In genomic region chr11:11876366-11876765, GRCm38 (mm10) we compare ENCODE assay signal across 22 mouse cellular contexts. TPM values are rescaled to one million over a fixed set of nuclear protein-coding genes. Genes with fewer than 3 reads are reported as not detected.
DNase-seq lines count a peak whose midpoint lies in the region; ATAC-seq lines count a peak whose summit lies in the region.
"Had no signal": no experiment of that assay in that cellular context is flagged by ENCODE, and none has a peak within 500 bp of the region (broad histone marks: within the 10 kb centered on the region; RNA-seq: fewer than 3 reads in every experiment).

No protein-coding gene starts in this region.

- peaks cover 58% of the 10 kb centered on the region for H3K27me3 ChIP-seq in forebrain, embryonic 10.5 days (ENCODE audit: poor library complexity, severe bottlenecking)
- 0 out of 2 replicates have a peak, but pooled peaks cover 3% of the 10 kb centered on the region for H3K27me3 ChIP-seq in forebrain, embryonic 13.5 days
- no peaks in the 10 kb centered on the region for H3K27me3 ChIP-seq in heart, embryonic 15.5 days
- no peaks in the 10 kb centered on the region for H3K27me3 ChIP-seq in limb, embryonic 10.5 days (ENCODE audit: low read depth, poor library complexity, severe bottlenecking)
- H3K27me3 ChIP-seq: hindbrain, embryonic 15.5 days had no signal

- no peak overlapping the region for H3K4me2 ChIP-seq in forebrain, embryonic 13.5 days
- H3K4me2 ChIP-seq in heart, embryonic 15.5 days: no peak overlapping the region
- H3K4me2 ChIP-seq: hindbrain, embryonic 15.5 days; liver, embryonic 11.5 days had no signal

- ATAC-seq in forebrain, embryonic 13.5 days: no peak
- ATAC-seq in heart, embryonic 15.5 days (replicated peaks; ENCODE audit: insufficient number of reproducible peaks, insufficient read depth, low FRiP score, low read depth): no peak
- ATAC-seq: forebrain, embryonic 16.5 days; intestine, embryonic 16.5 days had no signal

- H3K4me3 ChIP-seq in forebrain, embryonic 10.5 days: no peak overlapping the region
- no peak overlapping the region for H3K4me3 ChIP-seq in forebrain, embryonic 13.5 days
- no peak overlapping the region for H3K4me3 ChIP-seq in heart, embryonic 15.5 days
- no peak overlapping the region for H3K4me3 ChIP-seq in limb, embryonic 10.5 days
- H3K4me3 ChIP-seq: hindbrain, embryonic 15.5 days; left cerebral cortex, adult 2 months; midbrain, embryonic 10.5 days had no signal

- no peaks in the 10 kb centered on the region for H3K36me3 ChIP-seq in forebrain, embryonic 10.5 days (replicated peaks)
- H3K36me3 ChIP-seq in forebrain, embryonic 13.5 days (ENCODE audit: poor library complexity, severe bottlenecking): no peaks in the 10 kb centered on the region
- H3K36me3 ChIP-seq in heart, embryonic 15.5 days: no peaks in the 10 kb centered on the region
- no peaks in the 10 kb centered on the region for H3K36me3 ChIP-seq in limb, embryonic 10.5 days
- H3K36me3 ChIP-seq: hindbrain, embryonic 15.5 days; midbrain, embryonic 10.5 days had no signal

- no peak for DNase-seq in forebrain, embryonic 10.5 days (ENCODE audit: extremely low spot score, low spot score)
- DNase-seq in heart, adult 8-10 months (ENCODE audit: low spot score): no peak
- DNase-seq in MEL-GATA-1-ER (ENCODE audit: extremely low read depth, low read depth): peak; percentile 47
- no peak for DNase-seq in limb, embryonic 10.5 days (ENCODE audit: low spot score)
- DNase-seq in right cerebral cortex, postnatal 25 days: no peak
- no peak for DNase-seq in cerebellum, adult 9-11 months
- DNase-seq: adrenal gland, postnatal 36 days; cerebellum, adult 11-12 months; cerebellum, postnatal 25 days; kidney, postnatal 4 days; layer of hippocampus, adult 9-11 months; lung, adult 18-20 months; lung, postnatal 14 days; thymus, postnatal 25 days had no signal

- H3K9me3 ChIP-seq in forebrain, embryonic 10.5 days: no peaks in the 10 kb centered on the region
- H3K9me3 ChIP-seq in forebrain, embryonic 13.5 days (replicated peaks): no peaks in the 10 kb centered on the region
- H3K9me3 ChIP-seq in heart, embryonic 15.5 days (replicated peaks): no peaks in the 10 kb centered on the region
- H3K9me3 ChIP-seq in limb, embryonic 10.5 days (replicated peaks): no peaks in the 10 kb centered on the region
- H3K9me3 ChIP-seq: hindbrain, embryonic 15.5 days; midbrain, embryonic 10.5 days had no signal

- H3K4me1 ChIP-seq in forebrain, embryonic 10.5 days: peaks cover 70% of the 10 kb centered on the region
- peaks cover 30% of the 10 kb centered on the region for H3K4me1 ChIP-seq in forebrain, embryonic 13.5 days
- H3K4me1 ChIP-seq in heart, embryonic 15.5 days (replicated peaks): peaks cover 82% of the 10 kb centered on the region
- H3K4me1 ChIP-seq in limb, embryonic 10.5 days: peaks cover 54% of the 10 kb centered on the region

- H3K9ac ChIP-seq in forebrain, embryonic 13.5 days: no peak overlapping the region
- no peak overlapping the region for H3K9ac ChIP-seq in heart, embryonic 15.5 days
- H3K9ac ChIP-seq: hindbrain, embryonic 15.5 days had no signal

- WGBS in forebrain, embryonic 10.5 days: 91% methylated on average over 3 of the region's 3 CpGs
- WGBS in forebrain, embryonic 13.5 days: 89% methylated on average over 3 of the region's 3 CpGs
- 76% methylated on average over 3 of the region's 3 CpGs for WGBS in heart, embryonic 15.5 days
- WGBS in limb, embryonic 10.5 days: 90% methylated on average over 3 of the region's 3 CpGs

- 0 out of 2 replicates have a peak overlapping the region, but pooled peaks have one; percentile 44 for H3K27ac ChIP-seq in forebrain, embryonic 10.5 days
- H3K27ac ChIP-seq in forebrain, embryonic 13.5 days: no peak overlapping the region
- H3K27ac ChIP-seq in heart, embryonic 15.5 days: peak overlapping the region; percentile 85
- H3K27ac ChIP-seq in limb, embryonic 10.5 days: peak overlapping the region; percentile 32; the same call in 1 of the 2 replicates
- H3K27ac ChIP-seq: hindbrain, embryonic 15.5 days; left cerebral cortex, adult 2 months; midbrain, embryonic 10.5 days had no signal

RNA-seq across cellular contexts. Expression of gene Ddc, which starts 21.6 kb away (rescaled TPM):
- polyA plus RNA-seq in forebrain, embryonic 10.5 days (2016; fragmentation: Nextera tagmentation; extraction: Ambion mirVana): 5.1 and 6.0 TPM in 2 replicates
- polyA plus RNA-seq in forebrain, embryonic 13.5 days (2015; fragmentation: Nextera tagmentation; extraction: Ambion mirVana): 6.2 and 7.4 TPM in 2 replicates
- 92.1 and 115 TPM in 2 replicates for polyA plus RNA-seq in heart, embryonic 15.5 days (2015; fragmentation: Nextera tagmentation; extraction: Ambion mirVana)
- 1 to 10 TPM in 2 of 4 experiments, under 1 TPM in 2; 0.66 to 1.2 (median 0.93) TPM for total RNA-seq in heart, adult 8-10 months (2022)
- 5.5 and 6.2 TPM in 2 replicates for polyA plus RNA-seq in limb, embryonic 10.5 days (2016; fragmentation: Nextera tagmentation; extraction: Ambion mirVana)

Comparison
In these comparisons a context has a peak if more than half of its experiments do, and no peak if none do; other contexts are left out.
1. RNA of gene Ddc, which starts 21.6 kb away (polyA plus RNA-seq): 92.1 to 115 TPM in heart, embryonic 15.5 days; 5.5 to 6.2 TPM in limb, embryonic 10.5 days, 6.2 to 7.4 TPM in forebrain, embryonic 13.5 days and 5.1 to 6.0 TPM in forebrain, embryonic 10.5 days; every median in the first group is over 10 times any median in the second.